Mouse (Mus musculus) gastrocnemius, adult 2 months (tissue): ENCODE measurements around the gene Spn. TPM values are rescaled to one million over a fixed set of nuclear protein-coding genes. Genes with fewer than 3 reads are reported as not detected.

Experiments used
- DNase-seq: peaks from one replicate; pipeline ENCODE4 v3.0.0; 2022
- H3K27ac ChIP-seq: fragments of 200-600 bp; 2 replicates; pipeline ENCODE4 v1.8.1; 2022; ENCODE audit warnings: mild to moderate bottlenecking
- H3K4me3 ChIP-seq: fragments of 200-600 bp; 2 replicates; pipeline ENCODE4 v1.8.1; 2022; ENCODE audit warnings: mild to moderate bottlenecking, moderate library complexity
- CTCF ChIP-seq: fragments of 200-600 bp; IDR thresholded peaks from 2 replicates; pipeline ENCODE4 v1.8.1; 2022; ENCODE audit warnings: antibody characterized with exemption, mild to moderate bottlenecking, moderate library complexity
- intact Hi-C: fragments of 180-260 bp; cut with DNase I; formaldehyde crosslinking; loops from one replicate; pipeline ENCODE4 v1.15.1; 2025
- total RNA-seq, 2 experiments: library from RNA; stranded (reverse); gene quantifications; 2 replicates each; pipeline ENCODE4 v1.2.3; 2021

Gene Spn
- total RNA-seq, 2 experiments from 2014 or later, result 0.17 TPM; not detected in 1

DNA sequence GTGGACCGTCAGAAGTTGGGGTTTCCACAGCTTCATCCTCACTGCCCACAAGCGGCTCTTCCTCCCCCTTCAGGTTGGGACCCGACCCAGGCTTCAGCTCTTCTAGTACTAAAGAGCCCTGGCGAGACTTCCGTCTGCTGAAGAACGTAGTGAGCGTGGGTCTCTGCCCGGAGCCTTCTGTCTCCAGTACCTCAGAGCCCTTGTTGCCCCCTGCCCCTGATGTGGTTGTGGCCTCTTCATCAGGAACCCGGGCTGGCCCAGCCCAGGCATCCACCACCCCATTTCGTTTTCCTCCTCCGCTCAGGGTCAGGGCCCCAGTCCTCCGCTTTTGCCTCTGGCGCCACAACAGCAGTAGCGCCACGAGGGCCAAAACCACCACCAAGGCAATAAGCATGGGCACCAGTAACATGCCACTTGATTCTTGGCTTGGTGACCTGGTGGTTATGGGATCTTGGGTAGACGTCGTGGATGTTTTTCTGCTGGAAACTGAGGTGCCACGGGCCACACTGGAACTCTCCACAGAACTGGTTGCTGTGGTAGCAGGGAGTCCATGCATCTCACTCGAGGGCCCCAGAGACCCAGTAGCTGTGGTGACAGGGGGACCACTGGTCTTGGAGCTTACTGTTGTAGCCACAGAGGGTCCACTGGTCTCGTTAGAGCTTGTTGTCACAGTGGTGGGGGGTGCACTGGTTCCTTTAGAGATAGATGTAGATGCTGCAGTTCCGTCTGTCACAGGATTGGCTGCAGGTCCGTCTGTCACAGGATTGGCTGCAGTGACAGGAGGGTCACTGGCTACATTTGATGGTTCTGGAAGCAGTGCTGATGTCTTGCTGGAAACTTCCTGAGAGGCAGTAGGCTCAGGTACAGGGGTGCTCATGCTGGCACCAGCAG lies 1.2 kb downstream of the Spn start:
- intact Hi-C loops, result no loop called here
- H3K27ac ChIP-seq, result no peak overlapping the region
- H3K4me3 ChIP-seq, result no peak overlapping the region
- TF ChIP-seq CTCF, result no peak
- DNase-seq, result no peak

DNA sequence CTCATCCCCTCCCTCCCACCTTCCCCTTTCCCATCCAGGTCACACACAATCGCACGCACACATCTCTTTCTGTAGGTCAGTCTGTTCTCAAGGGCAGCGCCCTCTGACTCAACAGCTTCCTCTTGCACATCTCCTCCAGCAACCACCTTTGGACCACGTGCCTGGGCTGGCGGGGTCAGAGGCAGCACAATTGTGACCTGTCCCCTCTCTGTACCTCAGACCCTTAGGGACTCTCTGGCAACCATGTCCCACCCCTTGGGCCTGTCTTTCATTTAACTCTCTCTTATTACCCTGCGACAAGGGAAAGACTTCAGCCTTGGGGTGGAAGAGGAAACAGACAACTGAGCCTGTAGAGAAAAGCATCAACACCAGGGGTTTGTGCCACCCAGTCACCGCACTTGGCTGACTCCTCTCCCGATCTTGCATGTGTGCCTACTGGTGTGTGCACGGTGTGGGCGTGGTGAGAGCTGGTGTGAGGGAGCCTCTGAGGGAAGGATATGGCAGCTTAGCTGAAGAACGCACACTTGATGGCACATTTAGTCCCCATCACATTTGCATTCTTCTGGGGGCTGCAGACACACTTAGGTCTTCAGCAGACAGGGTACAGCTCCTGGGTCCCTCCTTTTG lies 2.7 kb downstream of the Spn start:
- Histone ChIP-seq H3K27ac (no peak overlapping the region), H3K4me3 (no peak overlapping the region)
- intact Hi-C loops, result no loop called here
- no peak for TF ChIP-seq CTCF
- DNase-seq, result no peak

DNA sequence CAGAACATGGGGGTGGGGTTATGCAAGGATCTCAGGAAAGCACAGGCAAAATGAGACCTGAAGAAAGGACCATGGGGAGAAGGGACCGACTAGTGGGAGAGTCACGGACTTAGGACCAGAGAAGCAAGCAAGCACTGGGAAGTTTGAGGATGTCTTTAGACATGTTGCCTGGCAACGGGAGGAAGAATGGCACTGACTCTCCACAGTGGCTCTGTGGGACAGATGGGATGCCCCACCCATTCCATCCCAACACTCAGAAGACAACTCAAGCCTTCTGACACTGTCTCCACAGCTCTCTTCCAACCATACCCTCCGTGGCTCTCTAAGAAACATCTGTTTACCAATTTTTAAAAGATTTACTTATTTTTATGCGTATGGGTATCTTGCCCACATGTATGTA lies 4.5 kb downstream of the Spn start:
- DNase-seq, result no peak
- intact Hi-C loops, result no loop called here
- no peak overlapping the region for H3K27ac ChIP-seq
- no peak overlapping the region for H3K4me3 ChIP-seq
- no peak for TF ChIP-seq CTCF

DNA sequence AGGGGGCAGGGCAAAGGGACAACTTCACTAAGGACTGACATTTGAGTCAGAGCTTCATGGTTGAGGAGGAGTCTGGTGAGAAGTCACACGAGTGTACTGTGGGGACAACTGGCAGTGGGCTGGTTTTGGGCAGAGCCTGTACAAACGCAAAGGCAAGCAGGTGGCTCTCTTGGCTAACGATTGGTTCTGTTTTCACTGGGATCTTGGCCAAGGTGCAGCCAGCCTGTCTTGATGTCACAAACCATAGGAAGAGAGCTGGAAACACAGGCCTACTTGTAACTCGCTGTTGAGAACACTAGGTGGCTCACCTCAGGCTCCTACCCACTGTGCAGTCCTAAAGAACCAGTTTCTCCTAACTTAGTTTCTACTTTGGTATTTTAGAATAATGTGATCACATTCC lies 8.0 kb downstream of the Spn start:
- TF ChIP-seq CTCF, result peak; percentile 61
- no peak overlapping the region for H3K4me3 ChIP-seq
- no peak for DNase-seq
- intact Hi-C loops, result loop anchor here (5.0 kb wide), 1 partner anchor 103 kb away; the partner anchor contains the start of genes Sept1 and Zfp553
- H3K27ac ChIP-seq, result no peak overlapping the region

DNA sequence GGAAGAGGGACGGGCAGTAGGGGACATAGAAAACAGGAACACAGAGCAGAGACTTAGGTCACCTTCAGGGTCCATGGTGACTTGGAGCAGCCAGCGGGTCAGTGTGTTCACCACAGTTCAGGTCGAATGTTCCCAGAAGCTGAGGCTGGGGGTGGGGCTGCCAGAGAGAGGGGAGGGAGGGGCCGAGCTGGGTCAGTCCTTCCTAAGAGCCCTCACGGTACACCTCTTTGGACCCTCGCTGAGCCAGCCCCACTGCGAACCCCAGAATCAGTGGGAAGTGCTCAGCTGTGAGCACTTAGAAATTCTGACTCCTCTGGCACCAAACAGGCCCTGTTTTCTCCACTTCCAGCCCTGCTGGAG lies 15.7 kb downstream of the Spn start, which contains the start of gene Qprt:
TSS of gene Qprt (minus strand) at position 316 of the 360 bp plus-strand sequence.
- no peak for TF ChIP-seq CTCF
- intact Hi-C loops, result loop anchor here (5.0 kb wide), 1 partner anchor 60 kb away; no protein-coding TSS in a partner anchor
- no peak for DNase-seq
- peak within 1 kb of the TSS; percentile 45 for H3K4me3 ChIP-seq
- peak within 1 kb of the TSS; percentile 40; the same call in 1 of the 2 replicates for H3K27ac ChIP-seq

DNA sequence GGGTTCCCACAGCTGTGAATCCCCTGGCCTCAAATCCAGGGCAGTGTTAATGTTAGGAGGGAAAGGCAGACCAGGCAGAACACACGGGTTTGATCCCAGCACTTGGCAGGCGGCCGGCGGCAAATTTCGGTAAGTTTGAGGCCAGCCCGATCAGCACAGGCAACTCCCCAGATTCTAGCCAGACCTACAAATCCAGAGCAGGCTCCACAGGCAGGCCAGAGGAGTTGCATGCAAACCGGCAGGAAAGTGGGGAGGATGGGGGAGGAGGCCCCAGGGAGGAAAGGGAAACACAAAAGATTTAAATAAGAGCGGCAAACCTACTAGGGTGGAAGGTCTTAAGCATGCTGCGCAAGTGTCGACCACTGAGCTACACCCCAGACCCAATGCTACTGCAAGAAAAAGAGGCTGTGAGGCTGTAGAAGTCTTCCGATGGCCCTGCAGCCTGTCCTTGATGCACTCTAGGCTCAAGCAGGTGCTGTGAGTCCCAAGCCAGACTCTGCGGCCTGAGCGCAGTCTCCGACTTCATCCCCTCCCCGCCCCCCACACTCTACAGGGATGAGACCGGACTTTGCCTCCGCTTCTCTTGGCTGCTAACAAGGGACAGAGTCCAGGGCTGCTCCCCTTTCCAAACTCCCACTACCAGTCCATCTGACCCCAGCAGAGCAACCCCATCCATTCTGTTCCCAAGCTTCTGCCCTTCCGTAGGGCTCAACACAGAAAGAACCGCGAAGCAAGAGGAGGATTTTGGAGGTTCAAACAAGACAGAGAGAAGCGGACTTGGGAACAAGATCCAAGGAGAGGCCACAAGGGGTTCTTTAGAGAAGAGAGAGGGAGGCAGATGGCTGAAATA lies 16.3 kb downstream of the Spn start:
- Histone ChIP-seq H3K27ac (peak overlapping the region; percentile 40; the same call in 1 of the 2 replicates), H3K4me3 (peak overlapping the region; percentile 45)
- no peak for TF ChIP-seq CTCF
- DNase-seq, result peak; percentile 60
- intact Hi-C loops, result loop anchor here (5.0 kb wide), 1 partner anchor 61 kb away; no protein-coding TSS in a partner anchor

DNA sequence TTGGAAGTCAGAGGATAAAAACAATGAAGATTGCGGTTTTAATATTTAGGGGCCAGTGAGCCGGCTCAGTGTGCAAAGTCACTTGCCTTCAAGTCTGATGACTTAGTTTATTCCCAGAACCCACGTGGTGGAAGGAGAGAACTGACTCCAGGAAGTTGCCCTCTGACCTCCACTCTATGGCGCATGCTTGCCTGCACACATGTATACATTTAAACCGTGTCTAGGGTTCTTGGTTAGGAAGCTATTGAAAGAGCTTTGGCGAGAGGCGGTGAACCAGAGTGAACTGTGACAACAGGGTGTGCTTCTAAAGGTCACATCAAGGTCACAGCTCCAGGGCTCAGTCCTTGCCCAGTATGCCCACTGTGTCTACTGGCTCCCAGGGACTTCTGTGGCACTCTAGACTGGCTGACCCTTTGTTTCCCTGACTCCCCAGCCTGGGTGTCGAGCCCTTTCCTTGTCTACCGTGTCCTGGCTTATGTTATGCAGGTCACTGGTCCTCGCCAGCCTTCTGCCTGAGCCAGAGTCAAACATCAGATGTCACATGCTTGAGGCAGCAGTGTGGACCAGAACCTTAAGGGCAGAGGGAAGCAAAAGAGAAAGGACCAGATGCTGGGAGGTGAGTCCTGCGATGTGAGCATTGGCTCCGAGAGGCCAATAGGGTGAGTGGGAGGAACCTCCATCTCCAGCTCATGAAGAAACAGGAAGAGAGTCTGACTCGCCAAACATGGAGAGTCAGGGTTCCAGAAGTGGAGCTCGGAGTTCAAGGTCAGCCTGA lies 18.8 kb downstream of the Spn start:
- intact Hi-C loops, result no loop called here
- no peak overlapping the region for H3K4me3 ChIP-seq
- DNase-seq, result no peak
- TF ChIP-seq CTCF, result no peak
- H3K27ac ChIP-seq, result no peak overlapping the region

DNA sequence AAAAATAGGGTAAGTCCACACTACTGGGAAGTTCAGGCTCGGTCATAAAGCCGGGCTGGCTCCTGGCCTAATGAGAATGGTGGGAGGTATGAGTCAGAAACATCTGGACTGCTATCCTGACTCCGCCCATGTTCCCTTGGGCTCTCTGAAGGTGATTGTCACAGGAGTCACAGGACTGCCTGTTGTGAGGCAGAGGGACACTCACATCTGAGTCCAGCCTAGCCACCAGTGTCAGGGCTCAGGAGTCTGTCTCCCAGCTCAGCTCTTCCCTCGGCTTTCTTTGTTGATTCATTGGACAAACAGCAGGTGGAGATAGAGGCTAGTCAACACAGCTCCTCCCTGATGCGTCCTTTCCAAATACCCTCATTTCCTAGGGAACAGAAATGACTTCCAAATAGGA lies 19.7 kb downstream of the Spn start:
- TF ChIP-seq CTCF, result peak; percentile 40
- H3K4me3 ChIP-seq, result no peak overlapping the region
- DNase-seq, result peak; percentile 60
- intact Hi-C loops, result no loop called here
- no peak overlapping the region for H3K27ac ChIP-seq

DNA sequence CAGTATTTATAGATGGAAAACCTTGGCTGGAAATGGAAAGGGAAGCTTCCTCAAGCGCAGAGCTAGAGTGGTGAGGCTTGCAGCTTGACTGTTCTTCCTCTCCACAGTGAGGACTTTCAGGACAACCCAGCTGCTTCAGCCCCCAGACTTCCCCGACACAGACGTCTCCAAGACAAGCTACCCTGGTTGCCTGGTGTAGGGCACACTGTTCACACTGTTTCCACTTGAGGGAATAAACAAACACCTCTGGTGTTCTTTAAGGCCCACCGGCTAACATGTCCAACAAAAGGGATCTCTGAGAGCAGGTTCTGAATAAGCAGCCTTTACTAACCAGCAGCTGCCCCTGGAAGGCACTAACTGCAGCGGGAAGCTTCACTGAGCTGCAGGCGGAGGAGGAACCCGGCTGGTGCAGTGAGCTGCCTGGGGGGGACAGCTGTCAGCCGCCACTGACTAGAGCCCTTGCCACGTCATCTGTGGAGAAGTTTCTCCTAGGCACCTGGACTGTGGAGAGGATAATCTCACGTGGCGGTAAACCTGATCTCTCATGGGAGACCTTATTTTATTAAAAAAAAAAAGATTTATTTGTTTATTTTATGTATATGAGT lies 21.2 kb downstream of the Spn start:
- Histone ChIP-seq H3K4me3 (no peak overlapping the region), H3K27ac (no peak overlapping the region)
- no peak for DNase-seq
- no peak for TF ChIP-seq CTCF
- intact Hi-C loops, result no loop called here

DNA sequence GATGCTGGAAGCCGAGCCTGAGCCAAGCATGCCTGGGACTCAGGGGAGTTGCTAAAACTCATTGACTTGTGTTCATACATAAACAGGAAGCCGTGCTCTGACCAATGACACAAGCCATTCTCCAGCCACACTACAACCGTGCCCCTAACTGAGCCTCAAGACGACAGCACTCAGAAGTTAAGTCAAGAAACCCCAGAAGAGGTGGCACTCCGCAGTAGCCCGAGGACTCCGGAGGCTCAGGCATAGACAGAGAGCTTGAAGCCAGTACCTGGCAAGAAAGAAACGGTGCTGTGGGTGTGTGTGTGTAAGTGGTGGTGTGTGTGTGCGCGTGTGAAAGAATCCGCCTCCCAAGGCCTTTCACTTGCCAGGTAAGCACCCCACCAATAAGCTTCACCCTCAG lies 22.7 kb downstream of the Spn start:
- TF ChIP-seq CTCF, result no peak
- intact Hi-C loops, result loop anchor here (5.0 kb wide), 1 partner anchor 363 kb away; no protein-coding TSS in a partner anchor
- H3K4me3 ChIP-seq, result no peak overlapping the region
- H3K27ac ChIP-seq, result no peak overlapping the region
- no peak for DNase-seq

DNA sequence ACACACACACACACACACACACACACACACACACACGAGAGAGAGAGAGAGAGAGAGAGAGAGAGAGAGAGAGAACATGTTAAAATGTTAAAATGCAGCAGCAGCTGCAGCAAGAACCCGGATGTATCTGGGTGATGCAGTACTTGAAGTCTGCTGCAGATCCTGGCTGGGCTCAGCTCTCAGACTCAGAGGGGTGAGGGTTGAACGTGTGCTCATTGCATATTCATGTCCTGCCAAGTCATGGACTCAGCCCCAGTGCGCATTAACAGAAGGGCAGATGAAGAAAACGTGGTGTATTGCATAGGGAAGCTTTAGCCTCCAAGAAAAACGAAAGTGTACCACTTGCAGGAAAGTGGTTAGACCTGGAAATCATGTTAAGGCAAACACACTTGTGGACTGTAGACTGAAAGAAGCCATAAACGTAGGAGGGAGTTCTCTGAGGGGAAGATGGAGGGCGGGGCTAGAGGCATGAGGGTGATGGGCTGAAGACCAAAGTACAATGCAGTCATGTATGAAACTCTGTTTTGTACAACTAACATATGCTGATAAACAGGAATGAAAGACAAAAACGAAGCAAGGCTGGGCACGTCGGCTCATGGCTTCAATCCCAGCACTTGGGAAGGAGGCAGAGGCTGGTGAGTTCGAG lies 23.9 kb downstream of the Spn start:
- intact Hi-C loops, result loop anchor here (5.0 kb wide), 1 partner anchor 361 kb away; no protein-coding TSS in a partner anchor
- no peak for TF ChIP-seq CTCF
- no peak overlapping the region for H3K4me3 ChIP-seq
- DNase-seq, result no peak
- H3K27ac ChIP-seq, result no peak overlapping the region
